Mouse (Mus musculus): ENCODE measurements around the gene Rab43. TPM values are rescaled to one million over a fixed set of nuclear protein-coding genes. Genes with fewer than 3 reads are reported as not detected.

Gene Rab43
- polyA plus RNA-seq, 1 experiment from 2014 or later: 9.7 TPM

DNA sequence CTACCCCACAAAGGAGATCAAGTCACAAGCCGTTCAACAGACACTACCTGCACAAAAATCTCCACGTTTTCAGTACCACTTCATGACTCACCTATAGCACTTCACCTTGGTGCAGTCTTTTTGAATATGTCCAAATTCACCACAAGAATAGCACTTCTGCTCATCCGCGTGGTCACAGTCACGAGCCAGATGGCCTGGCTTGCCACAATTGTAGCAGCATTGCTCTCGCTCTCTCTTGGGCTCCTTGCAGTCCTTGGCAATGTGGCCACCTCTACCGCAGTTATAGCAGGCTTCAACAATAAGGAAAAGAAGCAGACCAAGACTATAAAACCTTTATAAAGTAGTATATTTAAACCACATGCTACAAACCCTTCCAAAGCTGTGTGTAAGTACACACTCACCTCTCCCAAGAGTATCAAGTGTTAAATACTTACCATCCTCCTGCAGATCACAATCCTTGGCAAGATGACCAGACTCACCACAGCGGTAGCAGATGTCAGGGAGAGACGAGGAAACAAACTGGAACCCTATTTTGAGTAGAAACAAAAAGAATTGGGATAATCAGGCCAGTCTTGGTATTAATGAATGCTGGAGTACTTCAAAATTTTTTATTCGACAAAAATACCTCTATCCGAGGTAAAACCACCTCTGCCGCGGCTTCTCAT, 33.2 kb upstream of the Rab43 start:
- H3K27me3 ChIP-seq (ENCODE audit: control insufficient read depth, insufficient read depth, low read depth, low read length): no peaks in the 10 kb centered on the region
- no peak overlapping the region for H3K4me2 ChIP-seq (ENCODE audit: low read length)
- peaks cover 29% of the 10 kb centered on the region for H3K36me3 ChIP-seq (ENCODE audit: control insufficient read depth, insufficient read depth, low read length)
- H3K9ac ChIP-seq (ENCODE audit: low read depth, low read length): no peak overlapping the region
- peaks cover 25% of the 10 kb centered on the region for H3K4me1 ChIP-seq (ENCODE audit: control insufficient read depth, insufficient read depth, low read length)
- ATAC-seq: no peak
- no peak overlapping the region for H3K4me3 ChIP-seq (ENCODE audit: low read depth, low read length)
- WGBS: 92% methylated on average over 13 of the region's 13 CpGs
- H3K9me3 ChIP-seq (replicated peaks; ENCODE audit: control insufficient read depth, low read length, poor library complexity, severe bottlenecking): no peaks in the 10 kb centered on the region
- H3K27ac ChIP-seq (ENCODE audit: low read length): no peak overlapping the region

- H3K27me3 ChIP-seq (ENCODE audit: control insufficient read depth, insufficient read depth, low read depth, low read length): no peaks in the 10 kb centered on the region
- H3K36me3 ChIP-seq (ENCODE audit: control insufficient read depth, insufficient read depth, low read length): peaks cover 29% of the 10 kb centered on the region
- WGBS: 18% methylated on average over 1 of the region's 1 CpGs
- no peak overlapping the region for H3K9ac ChIP-seq (ENCODE audit: low read depth, low read length)
- no peak overlapping the region for H3K4me3 ChIP-seq (ENCODE audit: low read depth, low read length)
- H3K9me3 ChIP-seq (replicated peaks; ENCODE audit: control insufficient read depth, low read length, poor library complexity, severe bottlenecking): no peaks in the 10 kb centered on the region
- no peak overlapping the region for H3K4me2 ChIP-seq (ENCODE audit: low read length)
- no peak overlapping the region for H3K27ac ChIP-seq (ENCODE audit: low read length)
- H3K4me1 ChIP-seq (ENCODE audit: control insufficient read depth, insufficient read depth, low read length): peaks cover 14% of the 10 kb centered on the region
- no peak for ATAC-seq
Measured at GRCm38 (mm10) chr6:87842254-87842653, 30.3 kb upstream of the Rab43 start.

DNA sequence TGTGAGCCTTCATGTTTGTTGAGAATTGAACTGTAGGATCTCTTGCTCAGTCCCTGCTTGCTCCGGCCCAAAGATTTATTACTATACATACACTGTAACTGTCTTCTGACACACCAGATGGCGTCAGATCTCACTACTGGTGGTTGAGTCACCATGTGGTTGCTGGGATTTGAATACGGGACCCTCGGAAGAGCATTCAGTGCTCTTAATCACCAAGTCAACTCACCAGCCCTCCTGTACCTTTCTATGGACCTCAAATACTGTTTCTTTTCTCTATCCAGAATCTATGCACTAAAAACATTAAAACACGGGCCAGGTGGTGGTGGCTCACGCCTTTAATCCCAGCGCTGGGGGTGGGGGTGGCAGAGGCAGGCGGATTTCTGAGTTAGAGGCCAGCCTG, 29.7 kb upstream of the Rab43 start:
- ATAC-seq: no peak
- no peak overlapping the region for H3K27ac ChIP-seq (ENCODE audit: low read length)
- 78% methylated on average over 8 of the region's 8 CpGs for WGBS
- H3K9me3 ChIP-seq (replicated peaks; ENCODE audit: control insufficient read depth, low read length, poor library complexity, severe bottlenecking): no peaks in the 10 kb centered on the region
- H3K4me3 ChIP-seq (ENCODE audit: low read depth, low read length): no peak overlapping the region
- no peak overlapping the region for H3K9ac ChIP-seq (ENCODE audit: low read depth, low read length)
- H3K27me3 ChIP-seq (ENCODE audit: control insufficient read depth, insufficient read depth, low read depth, low read length): no peaks in the 10 kb centered on the region
- peaks cover 29% of the 10 kb centered on the region for H3K36me3 ChIP-seq (ENCODE audit: control insufficient read depth, insufficient read depth, low read length)
- H3K4me2 ChIP-seq (ENCODE audit: low read length): no peak overlapping the region
- peaks cover 10% of the 10 kb centered on the region for H3K4me1 ChIP-seq (ENCODE audit: control insufficient read depth, insufficient read depth, low read length)

GRCm38 (mm10) chr6:87839797-87840341, 27.9 kb upstream of the Rab43 start:
- Histone ChIP-seq H3K27me3 (ENCODE audit: control insufficient read depth, insufficient read depth, low read depth, low read length) (no peaks in the 10 kb centered on the region), H3K36me3 (ENCODE audit: control insufficient read depth, insufficient read depth, low read length) (peaks cover 25% of the 10 kb centered on the region), H3K4me3 (ENCODE audit: low read depth, low read length) (no peak overlapping the region), H3K4me2 (ENCODE audit: low read length) (no peak overlapping the region), H3K4me1 (ENCODE audit: control insufficient read depth, insufficient read depth, low read length) (peaks cover 10% of the 10 kb centered on the region), H3K9me3 (replicated peaks; ENCODE audit: control insufficient read depth, low read length, poor library complexity, severe bottlenecking) (no peaks in the 10 kb centered on the region), H3K9ac (ENCODE audit: low read depth, low read length) (no peak overlapping the region), H3K27ac (ENCODE audit: low read length) (no peak overlapping the region)
- no peak for ATAC-seq
- 67% methylated on average over 11 of the region's 11 CpGs for WGBS

- H3K27me3 ChIP-seq (ENCODE audit: control insufficient read depth, insufficient read depth, low read depth, low read length): no peaks in the 10 kb centered on the region
- ATAC-seq: peak; percentile 97
- H3K4me2 ChIP-seq (ENCODE audit: low read length): peak within 1 kb of the TSS; percentile 78
- peaks cover 20% of the 10 kb centered on the region for H3K36me3 ChIP-seq (ENCODE audit: control insufficient read depth, insufficient read depth, low read length)
- H3K9me3 ChIP-seq (replicated peaks; ENCODE audit: control insufficient read depth, low read length, poor library complexity, severe bottlenecking): no peaks in the 10 kb centered on the region
- peak within 1 kb of the TSS; percentile 96 for H3K27ac ChIP-seq (ENCODE audit: low read length)
- peaks cover 10% of the 10 kb centered on the region for H3K4me1 ChIP-seq (ENCODE audit: control insufficient read depth, insufficient read depth, low read length)
- peak within 1 kb of the TSS; percentile 82 for H3K9ac ChIP-seq (ENCODE audit: low read depth, low read length)
- H3K4me3 ChIP-seq (ENCODE audit: low read depth, low read length): peak within 1 kb of the TSS; percentile 87
- under 1% methylated on average over 46 of the region's 46 CpGs for WGBS
Measured at GRCm38 (mm10) chr6:87838551-87839197, 26.7 kb upstream of the Rab43 start, which contains the start of gene Isy1. Isy1 (minus strand) TSS chr6:87838798.

DNA sequence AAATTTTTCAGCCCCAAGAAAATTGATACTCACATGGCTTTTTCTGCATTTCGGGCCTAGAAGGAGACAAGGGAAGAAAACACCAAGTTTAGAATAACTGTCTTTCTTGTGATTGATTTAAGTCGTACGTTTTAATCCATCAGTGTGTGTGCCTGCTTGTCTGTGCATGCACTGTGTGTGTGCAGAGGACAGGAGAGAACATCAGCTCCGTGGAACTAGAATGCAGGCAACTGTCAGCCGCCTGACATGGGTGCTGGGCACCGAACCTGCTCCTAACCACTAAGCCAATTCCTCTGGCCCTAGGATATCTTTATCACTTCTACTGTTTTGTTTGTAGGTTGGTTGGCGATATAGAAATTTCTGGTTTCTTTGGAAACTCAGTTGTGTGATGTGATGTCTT, 23.7 kb upstream of the Rab43 start, which contains the start of gene Gm45140:
Gene Gm45140, minus strand, starts transcription at position 101 of the 400 bp plus-strand sequence.
- peaks cover 11% of the 10 kb centered on the region; the same call in 1 of the 2 replicates for H3K36me3 ChIP-seq (ENCODE audit: control insufficient read depth, insufficient read depth, low read length)
- no peak within 1 kb of the TSS for H3K9ac ChIP-seq (ENCODE audit: low read depth, low read length)
- no peak within 1 kb of the TSS for H3K27ac ChIP-seq (ENCODE audit: low read length)
- WGBS: 95% methylated on average over 7 of the region's 7 CpGs
- no peaks in the 10 kb centered on the region for H3K9me3 ChIP-seq (replicated peaks; ENCODE audit: control insufficient read depth, low read length, poor library complexity, severe bottlenecking)
- H3K4me3 ChIP-seq (ENCODE audit: low read depth, low read length): no peak within 1 kb of the TSS
- no peaks in the 10 kb centered on the region for H3K27me3 ChIP-seq (ENCODE audit: control insufficient read depth, insufficient read depth, low read depth, low read length)
- peaks cover 10% of the 10 kb centered on the region for H3K4me1 ChIP-seq (ENCODE audit: control insufficient read depth, insufficient read depth, low read length)
- no peak for ATAC-seq
- H3K4me2 ChIP-seq (ENCODE audit: low read length): no peak within 1 kb of the TSS

- Histone ChIP-seq H3K9me3 (replicated peaks; ENCODE audit: control insufficient read depth, low read length, poor library complexity, severe bottlenecking) (no peaks in the 10 kb centered on the region), H3K4me2 (ENCODE audit: low read length) (no peak overlapping the region)
- 98% methylated on average over 2 of the region's 2 CpGs for WGBS
Measured at GRCm38 (mm10) chr6:87820366-87820765, 8.4 kb upstream of the Rab43 start.

DNA sequence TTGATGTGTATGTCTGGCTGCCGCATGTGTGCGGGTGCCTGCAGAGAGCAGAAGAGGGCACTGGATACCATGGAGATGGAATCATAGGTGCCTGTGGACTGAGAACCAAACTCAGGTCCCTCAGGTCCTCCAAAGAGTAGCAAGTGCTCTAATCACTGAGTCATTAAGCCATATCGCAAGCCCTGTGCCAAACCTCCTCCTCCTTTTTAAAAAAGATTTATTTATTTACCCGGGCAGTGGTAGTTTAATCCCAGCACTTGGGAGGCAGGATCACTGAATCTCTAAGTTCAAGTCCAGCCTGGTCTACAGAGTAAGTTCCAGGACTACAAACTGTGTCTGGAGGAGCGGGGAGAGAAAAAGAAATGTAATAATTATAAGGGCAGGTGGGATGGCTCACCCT, 2.5 kb upstream of the Rab43 start:
- peaks cover 13% of the 10 kb centered on the region for H3K4me1 ChIP-seq (ENCODE audit: control insufficient read depth, insufficient read depth, low read length)
- H3K9me3 ChIP-seq (replicated peaks; ENCODE audit: control insufficient read depth, low read length, poor library complexity, severe bottlenecking): no peaks in the 10 kb centered on the region
- H3K4me3 ChIP-seq (ENCODE audit: low read depth, low read length): no peak overlapping the region
- 93% methylated on average over 5 of the region's 5 CpGs for WGBS
- H3K9ac ChIP-seq (ENCODE audit: low read depth, low read length): no peak overlapping the region
- H3K36me3 ChIP-seq (ENCODE audit: control insufficient read depth, insufficient read depth, low read length): peaks cover 27% of the 10 kb centered on the region
- no peak overlapping the region for H3K27ac ChIP-seq (ENCODE audit: low read length)
- no peaks in the 10 kb centered on the region for H3K27me3 ChIP-seq (ENCODE audit: control insufficient read depth, insufficient read depth, low read depth, low read length)
- H3K4me2 ChIP-seq (ENCODE audit: low read length): no peak overlapping the region
- ATAC-seq: no peak

More at GRCm38 (mm10) chr6:87820366-87820765, 8.4 kb upstream of the Rab43 start:
- Histone ChIP-seq H3K27ac (ENCODE audit: low read length) (no peak overlapping the region), H3K9ac (ENCODE audit: low read depth, low read length) (no peak overlapping the region), H3K4me3 (ENCODE audit: low read depth, low read length) (no peak overlapping the region), H3K27me3 (ENCODE audit: control insufficient read depth, insufficient read depth, low read depth, low read length) (no peaks in the 10 kb centered on the region), H3K4me1 (ENCODE audit: control insufficient read depth, insufficient read depth, low read length) (no peaks in the 10 kb centered on the region), H3K36me3 (ENCODE audit: control insufficient read depth, insufficient read depth, low read length) (peaks cover 52% of the 10 kb centered on the region)
- no peak for ATAC-seq

- WGBS: 81% methylated on average over 1 of the region's 1 CpGs
- Histone ChIP-seq H3K4me1 (ENCODE audit: control insufficient read depth, insufficient read depth, low read length) (peaks cover 13% of the 10 kb centered on the region), H3K9me3 (replicated peaks; ENCODE audit: control insufficient read depth, low read length, poor library complexity, severe bottlenecking) (no peaks in the 10 kb centered on the region), H3K9ac (ENCODE audit: low read depth, low read length) (no peak overlapping the region; the same call in 1 of the 2 replicates), H3K36me3 (ENCODE audit: control insufficient read depth, insufficient read depth, low read length) (peaks cover 11% of the 10 kb centered on the region), H3K27ac (ENCODE audit: low read length) (no peak overlapping the region), H3K4me2 (ENCODE audit: low read length) (no peak overlapping the region; the same call in 1 of the 2 replicates), H3K27me3 (ENCODE audit: control insufficient read depth, insufficient read depth, low read depth, low read length) (no peaks in the 10 kb centered on the region), H3K4me3 (ENCODE audit: low read depth, low read length) (no peak overlapping the region)
- no peak for ATAC-seq
Measured at GRCm38 (mm10) chr6:87812656-87813055, 692 bp upstream of the Rab43 start.

All from midbrain, embryonic 16.5 days (tissue).